Mouse (Mus musculus) spleen, adult 2 months (tissue): Measurements from ENCODE around the gene Efhd2.

Experiments used
- CTCF ChIP-seq: fragments of 200-500 bp; IDR thresholded peaks from 2 replicates; pipeline ENCODE4 v1.5.1; 2011; ENCODE audit warnings: mild to moderate bottlenecking, inconsistent platforms; ENCODE audit not compliant: insufficient read depth, insufficient read length, insufficient replicate concordance; ENCODE audit errors: extremely low read depth
- POLR2A ChIP-seq: fragments of 200-500 bp; IDR thresholded peaks from 2 replicates; pipeline ENCODE4 v1.6.1; 2011; ENCODE audit warnings: low read depth, low read length, inconsistent platforms

GRCm38 (mm10) chr4:141900421-141900820 is 25.7 kb upstream of the Efhd2 start:
- TF ChIP-seq CTCF (no peak), POLR2A (no peak)
